Mouse (Mus musculus) R1 (cell line): ENCODE results near the gene Rbpj.
A peak's percentile ranks its signal among the peaks of the same experiment; 100 is the strongest.

Experiments
- DNase-seq: peaks from one replicate; pipeline ENCODE4 v3.0.0-alpha.2; 2018; ENCODE audit warnings: low read depth, low spot score

Gene Rbpj

GRCm38 (mm10) chr5:53670321-53670938, 204.5 kb downstream of the Rbpj start:
- DNase-seq: peak; percentile 78

GRCm38 (mm10) chr5:53671507-53671906, 205.6 kb downstream of the Rbpj start:
- peak; percentile 100 for DNase-seq

GRCm38 (mm10) chr5:53672352-53672751, 206.4 kb downstream of the Rbpj start:
- peak; percentile 96 for DNase-seq

- DNase-seq: peak; percentile 99
These were observed 207.7 kb downstream of the Rbpj start for GRCm38 (mm10) chr5:53673493-53674150.

- DNase-seq: no peak
These were observed 210.7 kb downstream of the Rbpj start for GRCm38 (mm10) chr5:53676671-53677070.

- DNase-seq: peak; percentile 57
These were observed 212.2 kb downstream of the Rbpj start for GRCm38 (mm10) chr5:53678036-53678767.

GRCm38 (mm10) chr5:53679651-53680050, 213.7 kb downstream of the Rbpj start:
- peak; percentile 21 for DNase-seq

- no peak for DNase-seq
These were observed 218.0 kb downstream of the Rbpj start for GRCm38 (mm10) chr5:53683916-53684315.

- DNase-seq: no peak
These were observed 218.5 kb downstream of the Rbpj start for GRCm38 (mm10) chr5:53684417-53684816.

GRCm38 (mm10) chr5:53685623-53686022, 219.7 kb downstream of the Rbpj start:
- DNase-seq: no peak

- DNase-seq: no peak
These were observed 220.4 kb downstream of the Rbpj start for GRCm38 (mm10) chr5:53686379-53686778.

- DNase-seq: no peak
These were observed 222.4 kb downstream of the Rbpj start for GRCm38 (mm10) chr5:53688326-53688725.

- DNase-seq: no peak
These were observed 225.6 kb downstream of the Rbpj start for GRCm38 (mm10) chr5:53691577-53691976.

GRCm38 (mm10) chr5:53692100-53692499, 226.1 kb downstream of the Rbpj start:
- no peak for DNase-seq

- DNase-seq: peak; percentile 36
These were observed 226.7 kb downstream of the Rbpj start for GRCm38 (mm10) chr5:53692662-53693061.

- no peak for DNase-seq
These were observed 230.7 kb downstream of the Rbpj start for GRCm38 (mm10) chr5:53696701-53697100.

GRCm38 (mm10) chr5:53697794-53698193, 231.8 kb downstream of the Rbpj start:
- no peak for DNase-seq

- no peak for DNase-seq
These were observed 236.7 kb downstream of the Rbpj start for GRCm38 (mm10) chr5:53702686-53703085.
